8 mouse cellular contexts compared by ENCODE assay signal in genomic region chr19:29522445-29523229, GRCm38 (mm10). TPM values are rescaled to one million over a fixed set of nuclear protein-coding genes. Genes with fewer than 3 reads are reported as not detected.
DNase-seq lines count a peak whose midpoint lies in the region; ATAC-seq and TF ChIP-seq lines count a peak whose summit lies in the region.

No protein-coding gene starts in this region.

- H3K4me1 ChIP-seq in intestine, postnatal 0 days (replicated peaks; ENCODE audit: control insufficient read depth, insufficient read depth, low read length), result peaks cover 7% of the 10 kb centered on the region; the same call in 1 of the 2 replicates

- H3K4me3 ChIP-seq in intestine, postnatal 0 days (ENCODE audit: low read depth, low read length), result peak overlapping the region; percentile 95

- peak overlapping the region; percentile 98 for H3K9ac ChIP-seq in intestine, postnatal 0 days (ENCODE audit: low read depth, low read length)

- H3K27ac ChIP-seq in intestine, postnatal 0 days (ENCODE audit: low read depth, low read length), result peak overlapping the region; percentile 96

- CTCF ChIA-PET in Patski (lab: Charles Lee), result interaction anchor here (1.1 kb wide), 1 partner anchor 21 kb away, joined by 6 read pairs; no protein-coding TSS in a partner anchor

- DNase-seq in 3134 (ENCODE audit: extremely low read depth, insufficient read length, low spot score), result peak; percentile 70
- no peak for DNase-seq in Patski (ENCODE audit: low read depth, low spot score)
- peak; percentile 65 for DNase-seq in gastrocnemius, postnatal 14 days
- DNase-seq in liver, result peak; percentile 59
- peak; percentile 69 for DNase-seq in testis, postnatal 14 days (ENCODE audit: low spot score)

- no peaks in the 10 kb centered on the region for H3K36me3 ChIP-seq in intestine, postnatal 0 days (ENCODE audit: control insufficient read depth, insufficient read depth)

- in situ Hi-C loops in Patski (cut with MboI; ENCODE audit: low pct_unique_long_range_greater_than_20kb), result loop anchor here (25.0 kb wide), 1 partner anchor 735 kb away; no protein-coding TSS in a partner anchor

- under 1% methylated on average over 82 of the region's 92 CpGs for WGBS in intestine, postnatal 0 days

- intact Hi-C loops in gastrocnemius, postnatal 14 days (cut with DNase I; ENCODE audit: low total_unique reads), result no loop called here

- no peak for TF ChIP-seq CTCF in Patski (IDR thresholded peaks at IDR 0.05)
- 0 out of 2 replicates have a peak, but pooled peaks have one; percentile 1 for TF ChIP-seq CTCF in intestine, postnatal 0 days (IDR thresholded peaks at IDR 0.05; ENCODE audit: low read depth)

- POLR2A ChIA-PET in Patski (lab: Charles Lee), result interaction anchor here (0.7 kb wide), 2 partner anchors 20 to 53 kb away, joined by 3 read pairs; no protein-coding TSS in a partner anchor

- no peaks in the 10 kb centered on the region for H3K9me3 ChIP-seq in intestine, postnatal 0 days (ENCODE audit: control insufficient read depth)

- peak overlapping the region; percentile 75 for H3K4me2 ChIP-seq in intestine, postnatal 0 days (replicated peaks; ENCODE audit: low read depth)

- peak; percentile 60 for ATAC-seq in Patski
- ATAC-seq in common myeloid progenitor, adult 5-6 weeks (replicated peaks; ENCODE audit: low read depth, poor library complexity, severe bottlenecking), result peak; percentile 38
- peak; percentile 44 for ATAC-seq in intestine, postnatal 0 days
- ATAC-seq in monocyte, adult 5-6 weeks (replicated peaks; ENCODE audit: insufficient number of reproducible peaks, low FRiP score, low TSS enrichment, poor library complexity, severe bottlenecking), result peak; percentile 29; the same call in 1 of the 2 replicates

- no peaks in the 10 kb centered on the region for H3K27me3 ChIP-seq in Patski
- H3K27me3 ChIP-seq in intestine, postnatal 0 days (replicated peaks; ENCODE audit: control insufficient read depth, insufficient read depth, low read length), result no peaks in the 10 kb centered on the region

RNA-seq across cellular contexts. Expression of gene Ric1, which starts 0.6 kb away (rescaled TPM):
- polyA plus RNA-seq in Patski (2021), result 28.8 TPM
- 20.6 and 26.9 TPM in 2 replicates for total RNA-seq in common myeloid progenitor, adult 5-6 weeks (2017)
- 10 to 100 TPM; 24.2 to 26.1 TPM for total RNA-seq in gastrocnemius, postnatal 14 days (2021)
- 10.2 and 12.0 TPM in 2 replicates for polyA plus RNA-seq in intestine, postnatal 0 days (2015; fragmentation: Nextera tagmentation; extraction: Ambion mirVana)
- 58.8 to 70.8 TPM (median 64.9 TPM) in 3 replicates for total RNA-seq in monocyte, adult 5-6 weeks (2017)
